Mouse (Mus musculus) limb, embryonic 15.5 days (tissue): ENCODE measurements at regions not wholly inside any gene's neighbourhood (a gene's known extent, or its start where the extent isn't known, plus 50 kb on each side); places are given as distances from the start of the nearest gene placed in this dataset.

Experiments used
- ATAC-seq: fragments of 200-750 bp; cut with Nextera tagmentation; 2 replicates; pipeline ENCODE4 v1.8.0; 2017; ENCODE audit warnings: low read depth, moderate TSS enrichment; ENCODE audit not compliant: insufficient number of reproducible peaks, low FRiP score, low TSS enrichment
- H3K27ac ChIP-seq: fragments of 300-500 bp; sonication (generic); 2 replicates; pipeline ENCODE4 v1.5.1; 2015; ENCODE audit warnings: moderate library complexity, mild to moderate bottlenecking, inconsistent platforms
- H3K27me3 ChIP-seq: fragments of 300-500 bp; sonication (generic); 2 replicates; pipeline ENCODE4 v1.6.1; 2015; ENCODE audit warnings: inconsistent platforms
- H3K36me3 ChIP-seq: fragments of 300-500 bp; sonication (generic); 2 replicates; pipeline ENCODE4 v1.6.1; 2015; ENCODE audit warnings: inconsistent platforms
- H3K4me1 ChIP-seq: fragments of 300-500 bp; sonication (generic); 2 replicates; pipeline ENCODE4 v1.6.1; 2015; ENCODE audit warnings: inconsistent platforms
- H3K4me2 ChIP-seq: fragments of 300-500 bp; sonication (generic); 2 replicates; pipeline ENCODE4 v1.6.1; 2015; ENCODE audit warnings: mild to moderate bottlenecking, inconsistent platforms
- H3K4me3 ChIP-seq: fragments of 300-500 bp; sonication (generic); 2 replicates; pipeline ENCODE4 v1.5.1; 2015; ENCODE audit warnings: mild to moderate bottlenecking, inconsistent platforms
- H3K9ac ChIP-seq: fragments of 300-500 bp; sonication (generic); 2 replicates; pipeline ENCODE4 v1.6.1; 2015; ENCODE audit warnings: inconsistent platforms
- H3K9me3 ChIP-seq: fragments of 300-500 bp; sonication (generic); 2 replicates; pipeline ENCODE4 v1.6.1; 2016; ENCODE audit warnings: inconsistent platforms
- whole genome bisulfite sequencing: fragments of 180-500 bp; shearing (Covaris S2); methylation state at CpG from one replicate; pipeline ENCODE4 v1.1.7; 2015; 5-methylcytosine and 5-hydroxymethylcytosine counted together

- Histone ChIP-seq H3K27me3 (no peaks in the 10 kb centered on the region), H3K9me3 (no peaks in the 10 kb centered on the region), H3K27ac (0 out of 2 replicates have a peak overlapping the region, but pooled peaks have one; percentile 35), H3K36me3 (no peaks in the 10 kb centered on the region), H3K9ac (no peak overlapping the region), H3K4me2 (no peak overlapping the region), H3K4me3 (no peak overlapping the region), H3K4me1 (peaks cover 41% of the 10 kb centered on the region)
- no peak for ATAC-seq
- WGBS, result 39% methylated on average over 6 of the region's 6 CpGs
Measured at GRCm38 (mm10) chr13:59970430-59970829, 147.5 kb upstream of the Tut7 start.

DNA sequence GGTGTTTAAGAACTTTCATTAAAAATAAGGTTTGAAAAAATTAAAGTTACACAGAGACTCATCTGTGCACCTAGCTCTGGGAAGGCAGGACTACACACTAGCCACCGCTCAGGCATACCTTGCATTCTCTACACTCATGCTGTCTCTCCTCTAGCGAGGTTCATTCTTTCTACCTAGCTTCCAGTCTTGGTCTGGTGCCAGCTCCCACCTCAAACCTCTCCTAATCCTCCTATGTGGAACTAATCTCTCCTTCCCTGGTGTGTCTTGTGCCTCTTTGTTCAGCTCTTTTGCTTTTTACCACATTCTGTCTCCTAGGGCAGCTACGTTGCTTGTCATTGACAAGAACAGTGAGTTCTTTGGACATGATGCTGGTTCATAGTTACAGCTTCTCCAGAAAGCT is 146.5 kb upstream of the Tut7 start:
- Histone ChIP-seq H3K4me2 (no peak overlapping the region), H3K36me3 (no peaks in the 10 kb centered on the region), H3K9me3 (no peaks in the 10 kb centered on the region), H3K4me1 (peaks cover 41% of the 10 kb centered on the region), H3K27me3 (no peaks in the 10 kb centered on the region), H3K9ac (no peak overlapping the region), H3K27ac (no peak overlapping the region), H3K4me3 (no peak overlapping the region)
- no peak for ATAC-seq
- 53% methylated on average over 3 of the region's 3 CpGs for WGBS

- no peak overlapping the region for H3K4me3 ChIP-seq
- no peaks in the 10 kb centered on the region for H3K36me3 ChIP-seq
- WGBS, result 83% methylated on average over 19 of the region's 19 CpGs
- no peak overlapping the region for H3K9ac ChIP-seq
- H3K27ac ChIP-seq, result no peak overlapping the region
- no peak overlapping the region for H3K4me2 ChIP-seq
- ATAC-seq, result no peak
- no peaks in the 10 kb centered on the region for H3K27me3 ChIP-seq
- H3K9me3 ChIP-seq, result no peaks in the 10 kb centered on the region
- H3K4me1 ChIP-seq, result peaks cover 41% of the 10 kb centered on the region
Measured at GRCm38 (mm10) chr13:59968584-59969240, 145.8 kb upstream of the Tut7 start.

GRCm38 (mm10) chr13:59966535-59967255 is 143.7 kb upstream of the Tut7 start:
- H3K9me3 ChIP-seq, result no peaks in the 10 kb centered on the region
- H3K4me3 ChIP-seq, result no peak overlapping the region
- no peak overlapping the region for H3K9ac ChIP-seq
- WGBS, result 51% methylated on average over 17 of the region's 17 CpGs
- H3K27me3 ChIP-seq, result no peaks in the 10 kb centered on the region
- peaks cover 43% of the 10 kb centered on the region for H3K4me1 ChIP-seq
- no peak overlapping the region for H3K4me2 ChIP-seq
- no peak for ATAC-seq
- no peaks in the 10 kb centered on the region for H3K36me3 ChIP-seq
- no peak overlapping the region for H3K27ac ChIP-seq

DNA sequence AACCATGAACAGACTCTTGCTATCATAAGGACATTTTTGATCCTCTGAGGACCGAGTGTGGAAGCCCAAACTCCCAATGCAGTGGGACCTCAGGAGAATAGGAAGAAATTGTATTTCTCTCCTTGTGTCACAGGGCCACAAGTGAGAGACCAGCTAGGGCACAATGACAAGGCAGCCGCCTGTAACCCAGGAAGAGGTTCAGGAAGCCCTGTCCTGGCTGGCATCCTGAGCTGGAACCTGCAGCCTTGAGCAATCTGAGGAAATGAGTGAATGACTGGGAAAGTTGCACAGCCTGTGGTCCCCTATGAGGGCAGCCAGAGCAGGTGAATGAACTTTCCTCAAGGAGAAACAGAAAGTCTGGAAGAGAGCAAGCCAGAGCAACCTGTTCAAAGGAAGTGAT is 142.0 kb upstream of the Tut7 start:
- no peak overlapping the region for H3K27ac ChIP-seq
- peaks cover 27% of the 10 kb centered on the region for H3K4me1 ChIP-seq

DNA sequence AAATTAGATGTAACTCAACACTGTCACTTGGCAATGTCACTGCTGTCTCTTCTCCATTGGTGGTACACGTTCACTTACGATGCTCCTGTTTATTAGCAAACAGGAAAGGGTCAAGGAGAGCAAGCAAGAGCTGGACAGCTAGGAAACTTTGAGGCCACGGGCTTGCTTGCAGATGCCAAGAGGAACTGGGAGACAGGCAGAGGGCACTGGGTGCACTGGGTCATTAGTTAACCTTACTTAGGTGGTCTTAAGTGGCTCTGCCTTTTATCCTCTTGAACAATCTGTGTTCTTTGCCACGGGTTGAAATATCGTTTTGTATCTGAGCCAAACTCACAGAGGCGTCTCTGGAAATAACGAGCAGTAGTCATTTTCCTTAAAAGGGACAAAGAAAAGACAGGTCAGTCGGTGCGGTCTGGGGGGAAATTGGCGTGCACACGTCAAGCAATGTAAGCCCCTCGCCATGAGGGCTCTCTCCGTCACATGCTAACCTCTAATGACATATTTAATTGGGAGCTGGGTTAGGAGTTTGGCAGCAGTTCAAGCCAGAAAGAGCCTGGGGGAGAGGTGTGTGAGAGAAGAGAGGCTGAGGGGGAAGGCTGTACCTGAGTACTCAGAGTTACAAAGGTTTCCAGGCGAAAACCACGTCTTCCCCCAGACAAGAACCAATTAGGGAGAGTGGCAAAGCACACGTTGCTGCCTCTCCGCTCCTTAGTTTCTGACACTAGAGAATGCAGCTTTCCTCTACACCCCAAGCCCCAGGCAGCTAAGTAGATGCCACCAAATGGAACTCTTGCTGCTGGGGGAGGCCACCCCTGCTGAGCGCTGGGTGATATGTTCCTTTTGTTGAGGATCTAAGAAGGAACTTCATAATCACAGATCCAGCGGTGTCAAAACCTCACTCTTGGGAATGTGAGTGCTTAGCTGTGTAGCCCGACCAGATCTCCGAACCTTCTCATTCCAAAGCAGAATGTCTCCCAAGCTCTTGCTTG is 140.0 kb upstream of the Tut7 start:
- ATAC-seq, result no peak

More for the DNA sequence above, 142.0 kb upstream of the Tut7 start:
- Histone ChIP-seq H3K9ac (no peak overlapping the region), H3K9me3 (no peaks in the 10 kb centered on the region), H3K27me3 (no peaks in the 10 kb centered on the region), H3K4me2 (no peak overlapping the region), H3K36me3 (no peaks in the 10 kb centered on the region), H3K4me3 (no peak overlapping the region)
- no peak for ATAC-seq
- 95% methylated on average over 2 of the region's 2 CpGs for WGBS

GRCm38 (mm10) chr13:59956441-59956840 is 133.5 kb upstream of the Tut7 start:
- Histone ChIP-seq H3K4me2 (no peak overlapping the region), H3K27me3 (no peaks in the 10 kb centered on the region), H3K27ac (no peak overlapping the region), H3K9ac (no peak overlapping the region), H3K9me3 (no peaks in the 10 kb centered on the region), H3K4me3 (no peak overlapping the region), H3K4me1 (no peaks in the 10 kb centered on the region), H3K36me3 (no peaks in the 10 kb centered on the region)
- 59% methylated on average over 2 of the region's 2 CpGs for WGBS
- no peak for ATAC-seq

More for the DNA sequence above, 140.0 kb upstream of the Tut7 start:
- 0 out of 2 replicates have a peak overlapping the region, but pooled peaks have one; percentile 18 for H3K27ac ChIP-seq
- no peak overlapping the region for H3K4me3 ChIP-seq
- H3K4me2 ChIP-seq, result no peak overlapping the region
- no peaks in the 10 kb centered on the region for H3K27me3 ChIP-seq
- no peaks in the 10 kb centered on the region for H3K36me3 ChIP-seq
- H3K9ac ChIP-seq, result no peak overlapping the region
- no peaks in the 10 kb centered on the region for H3K9me3 ChIP-seq
- peaks cover 17% of the 10 kb centered on the region for H3K4me1 ChIP-seq
- 26% methylated on average over 21 of the region's 21 CpGs for WGBS

DNA sequence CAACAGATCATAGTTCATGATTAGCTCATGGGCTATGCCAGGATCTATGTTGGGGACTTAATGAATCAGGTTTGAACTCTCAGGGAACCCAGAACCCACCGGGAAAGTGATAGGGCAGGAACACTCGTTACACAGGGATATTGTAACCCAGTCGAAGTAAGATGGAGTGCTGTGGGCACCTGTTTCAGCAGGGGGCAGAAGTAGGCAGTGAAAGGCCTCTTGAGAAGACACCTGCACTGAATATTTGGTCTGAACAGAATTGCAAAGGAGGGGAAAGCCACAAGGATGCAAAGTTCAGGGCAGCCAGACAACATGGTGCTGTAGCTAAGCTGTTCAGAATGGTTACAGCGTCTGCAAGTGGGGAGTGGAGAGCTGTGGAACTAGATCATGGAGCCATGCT is 129.9 kb upstream of the Tut7 start:
- H3K27me3 ChIP-seq, result 0 out of 2 replicates have a peak, but pooled peaks cover 4% of the 10 kb centered on the region
- 35% methylated on average over 4 of the region's 4 CpGs for WGBS
- no peaks in the 10 kb centered on the region for H3K9me3 ChIP-seq
- ATAC-seq, result no peak
- H3K36me3 ChIP-seq, result no peaks in the 10 kb centered on the region
- H3K27ac ChIP-seq, result no peak overlapping the region
- peaks cover 22% of the 10 kb centered on the region for H3K4me1 ChIP-seq
- no peak overlapping the region for H3K4me3 ChIP-seq
- H3K4me2 ChIP-seq, result no peak overlapping the region
- H3K9ac ChIP-seq, result no peak overlapping the region

DNA sequence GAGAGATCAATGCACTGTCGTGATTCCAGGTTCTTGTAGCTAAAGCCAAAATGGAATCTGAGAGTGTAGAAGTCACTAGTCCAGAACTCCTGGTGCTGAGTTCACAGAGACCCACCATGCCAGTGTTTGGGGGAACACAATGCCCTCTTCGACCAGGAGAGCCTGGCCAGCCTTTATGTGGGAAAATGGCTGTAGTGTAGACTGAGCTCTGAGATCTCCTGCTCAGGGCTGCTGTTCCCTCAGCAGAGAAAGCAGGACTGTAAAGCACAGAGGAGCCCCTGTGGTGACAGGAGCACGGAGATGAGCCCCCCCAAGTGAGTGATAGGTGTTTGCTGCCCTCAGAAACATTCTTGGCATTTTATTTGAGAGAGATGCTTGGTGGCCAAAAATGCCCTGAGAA is 129.2 kb upstream of the Tut7 start:
- H3K27me3 ChIP-seq, result 0 out of 2 replicates have a peak, but pooled peaks cover 4% of the 10 kb centered on the region
- WGBS, result 64% methylated on average over 3 of the region's 3 CpGs
- H3K4me3 ChIP-seq, result no peak overlapping the region
- peaks cover 29% of the 10 kb centered on the region for H3K4me1 ChIP-seq
- no peak overlapping the region for H3K9ac ChIP-seq
- ATAC-seq, result no peak
- H3K4me2 ChIP-seq, result no peak overlapping the region
- H3K36me3 ChIP-seq, result no peaks in the 10 kb centered on the region
- no peaks in the 10 kb centered on the region for H3K9me3 ChIP-seq
- no peak overlapping the region for H3K27ac ChIP-seq

DNA sequence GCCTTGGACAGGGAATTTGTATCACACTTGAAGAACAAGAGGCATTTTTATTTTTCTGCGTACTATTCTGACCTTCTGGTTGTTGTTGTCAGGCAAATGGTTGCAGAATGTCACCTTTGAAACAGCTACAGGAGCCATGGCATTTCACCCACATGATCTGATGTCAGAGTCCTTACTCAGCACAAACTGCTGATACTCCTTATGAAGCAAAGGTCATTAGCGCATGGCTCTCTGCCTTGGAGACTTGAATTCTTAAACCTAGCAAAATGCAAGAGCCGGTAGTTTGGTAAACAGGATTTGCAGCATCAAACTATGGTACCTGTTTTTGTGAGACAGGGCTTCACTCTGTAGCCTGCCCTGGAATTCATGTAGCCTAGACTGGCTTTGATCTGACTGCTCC is 127.3 kb upstream of the Tut7 start:
- no peaks in the 10 kb centered on the region for H3K9me3 ChIP-seq
- ATAC-seq, result no peak
- 84% methylated on average over 3 of the region's 3 CpGs for WGBS
- H3K4me1 ChIP-seq, result peaks cover 35% of the 10 kb centered on the region
- 0 out of 2 replicates have a peak, but pooled peaks cover 4% of the 10 kb centered on the region for H3K27me3 ChIP-seq
- no peak overlapping the region for H3K9ac ChIP-seq
- no peak overlapping the region for H3K27ac ChIP-seq
- no peak overlapping the region for H3K4me3 ChIP-seq
- no peaks in the 10 kb centered on the region for H3K36me3 ChIP-seq
- no peak overlapping the region for H3K4me2 ChIP-seq

- Histone ChIP-seq H3K27ac (peak overlapping the region; percentile 22; the same call in 1 of the 2 replicates), H3K27me3 (0 out of 2 replicates have a peak, but pooled peaks cover 4% of the 10 kb centered on the region), H3K4me2 (no peak overlapping the region), H3K9me3 (no peaks in the 10 kb centered on the region), H3K4me3 (no peak overlapping the region), H3K9ac (no peak overlapping the region), H3K4me1 (peaks cover 35% of the 10 kb centered on the region), H3K36me3 (no peaks in the 10 kb centered on the region)
- no peak for ATAC-seq
- WGBS, result 67% methylated on average over 6 of the region's 6 CpGs
Measured at GRCm38 (mm10) chr13:59949471-59949870, 126.5 kb upstream of the Tut7 start.
